Mouse (Mus musculus): ENCODE results near the gene Otud4. TPM values are rescaled to one million over a fixed set of nuclear protein-coding genes. Genes with fewer than 3 reads are reported as not detected.
"Not testable (repeated sequence)": the region's sequence is repeated elsewhere in the genome, so short reads cannot be mapped to it uniquely, and the experiment has no call there.

Otud4 gene
- polyA plus RNA-seq (2015; fragmentation: Nextera tagmentation; extraction: Ambion mirVana): 10.5 and 11.5 TPM in 2 replicates

DNA sequence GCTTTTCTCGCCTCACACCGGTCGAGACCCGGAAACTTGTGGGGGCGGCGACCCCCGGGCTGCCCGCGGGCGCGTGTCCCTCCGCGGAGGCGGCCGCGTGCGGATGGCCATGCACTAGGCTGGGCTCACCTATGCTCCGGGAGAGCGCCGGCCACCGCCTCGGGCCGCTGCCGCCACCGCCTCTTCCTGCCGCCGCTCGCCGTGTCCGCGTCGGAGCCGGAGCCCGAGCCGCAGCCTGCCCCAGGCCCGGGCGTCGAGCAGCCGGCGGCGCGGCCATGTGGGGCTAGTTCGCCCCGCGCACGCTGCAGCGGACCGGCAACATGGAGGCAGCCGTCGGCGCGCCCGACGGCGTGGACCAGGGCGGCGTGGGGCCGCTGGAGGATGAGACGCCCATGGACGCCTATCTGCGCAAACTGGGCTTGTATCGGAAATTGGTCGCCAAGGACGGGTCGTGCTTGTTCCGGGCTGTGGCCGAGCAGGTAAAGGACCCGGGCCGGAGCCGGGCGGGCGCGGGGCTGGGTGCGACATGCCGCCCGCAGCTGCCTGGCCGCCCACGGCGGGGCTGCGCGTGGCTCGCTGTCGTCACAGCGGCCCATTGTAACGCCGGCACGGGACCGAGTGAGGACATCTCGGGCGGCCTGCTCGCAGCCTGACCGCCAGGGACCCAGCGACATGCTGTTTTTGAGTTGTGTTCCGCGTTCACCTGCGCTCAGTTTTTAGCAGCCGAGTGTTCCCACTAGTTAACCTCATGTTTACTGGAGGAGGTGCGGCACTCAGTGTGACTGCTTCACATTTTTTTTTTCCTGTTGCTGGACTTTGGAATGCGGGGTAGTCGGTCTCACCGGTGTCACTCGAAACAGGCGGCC lies at the start of gene Otud4:
Otud4 (plus strand) TSS at position 33 of the 866 bp plus-strand sequence.
- Histone ChIP-seq H3K9me3 (no peaks in the 10 kb centered on the region), H3K4me3 (peak within 1 kb of the TSS; percentile 91), H3K4me1 (replicated peaks) (peaks cover 34% of the 10 kb centered on the region), H3K27ac (replicated peaks) (peak within 1 kb of the TSS; percentile 94), H3K27me3 (no peaks in the 10 kb centered on the region), H3K9ac (peak within 1 kb of the TSS; percentile 91), H3K4me2 (peak within 1 kb of the TSS; percentile 74), H3K36me3 (peaks cover 8% of the 10 kb centered on the region)
- under 1% methylated on average over 98 of the region's 103 CpGs for WGBS
- ATAC-seq (ENCODE audit: low read depth): peak; percentile 81

DNA sequence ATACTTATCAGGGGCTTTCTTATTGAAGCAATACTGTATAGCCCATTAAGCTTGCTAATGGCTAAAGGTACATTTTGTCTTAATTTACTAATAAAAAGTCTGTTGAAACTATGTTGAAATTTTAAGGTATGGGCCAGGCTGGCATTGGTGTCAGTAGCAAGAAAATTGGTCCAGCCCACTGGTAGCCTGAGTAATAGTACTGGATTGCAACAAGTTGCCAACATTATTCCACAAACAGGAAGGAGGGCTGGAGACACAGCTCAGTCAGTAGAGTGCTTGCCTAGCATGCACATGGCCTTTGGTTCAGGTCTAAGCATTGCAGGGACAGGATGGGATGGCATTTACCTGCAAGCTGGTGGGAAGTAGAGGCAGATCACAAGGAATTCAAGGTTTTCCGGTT lies 38.5 kb upstream of the Otud4 start:
- no peak overlapping the region for H3K9ac ChIP-seq
- no peaks in the 10 kb centered on the region for H3K27me3 ChIP-seq
- H3K4me2 ChIP-seq: no peak overlapping the region
- ATAC-seq (ENCODE audit: low read depth): no peak
- no peaks in the 10 kb centered on the region for H3K4me1 ChIP-seq (replicated peaks)
- H3K4me3 ChIP-seq: no peak overlapping the region
- no peaks in the 10 kb centered on the region for H3K9me3 ChIP-seq
- H3K36me3 ChIP-seq: no peaks in the 10 kb centered on the region
- 88% methylated on average over 1 of the region's 1 CpGs for WGBS
- H3K27ac ChIP-seq (replicated peaks): no peak overlapping the region

DNA sequence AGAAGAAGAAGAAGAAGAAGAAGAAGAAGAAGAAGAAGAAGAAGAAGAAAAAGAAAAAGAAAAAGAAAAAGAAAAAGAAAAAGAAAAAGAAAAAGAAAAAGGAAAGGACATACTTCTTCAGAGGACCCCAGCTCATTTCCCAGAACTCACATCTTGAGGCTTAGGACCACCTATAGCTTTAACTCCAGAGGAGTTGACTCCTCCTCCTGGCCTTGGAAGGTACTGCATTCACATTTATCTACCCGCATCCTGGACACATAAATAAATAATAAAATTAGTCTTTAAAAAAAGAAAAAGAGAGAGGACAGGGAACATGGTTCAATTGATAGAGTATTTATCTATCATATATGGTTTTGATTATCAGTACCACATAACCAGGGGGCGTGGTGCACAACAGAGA lies 36.2 kb upstream of the Otud4 start:
- H3K4me1 ChIP-seq (replicated peaks); H3K9me3 ChIP-seq; H3K27me3 ChIP-seq; H3K4me3 ChIP-seq; H3K27ac ChIP-seq (replicated peaks); H3K9ac ChIP-seq; H3K36me3 ChIP-seq; H3K4me2 ChIP-seq; ATAC-seq (ENCODE audit: low read depth): not testable (repeated sequence)
- WGBS: 48% methylated on average over 2 of the region's 2 CpGs

DNA sequence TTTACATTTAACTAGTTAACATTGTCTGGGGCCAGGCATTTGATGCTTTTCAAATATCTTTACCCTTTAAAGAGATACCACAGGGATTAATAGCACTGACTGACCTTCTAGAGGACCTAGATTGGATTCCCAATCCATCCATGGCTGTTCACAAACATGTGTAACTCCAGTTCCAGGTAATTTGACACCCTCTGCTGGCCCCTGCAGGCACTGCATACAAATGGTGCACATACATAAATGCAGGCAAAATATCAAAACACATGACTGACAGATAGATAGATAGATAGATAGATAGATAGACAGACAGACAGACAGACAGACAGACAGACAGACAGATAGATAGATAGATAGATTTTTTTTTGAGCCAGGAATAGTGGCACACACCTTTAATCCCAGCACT lies 33.2 kb upstream of the Otud4 start:
- no peak for ATAC-seq (ENCODE audit: low read depth)

DNA sequence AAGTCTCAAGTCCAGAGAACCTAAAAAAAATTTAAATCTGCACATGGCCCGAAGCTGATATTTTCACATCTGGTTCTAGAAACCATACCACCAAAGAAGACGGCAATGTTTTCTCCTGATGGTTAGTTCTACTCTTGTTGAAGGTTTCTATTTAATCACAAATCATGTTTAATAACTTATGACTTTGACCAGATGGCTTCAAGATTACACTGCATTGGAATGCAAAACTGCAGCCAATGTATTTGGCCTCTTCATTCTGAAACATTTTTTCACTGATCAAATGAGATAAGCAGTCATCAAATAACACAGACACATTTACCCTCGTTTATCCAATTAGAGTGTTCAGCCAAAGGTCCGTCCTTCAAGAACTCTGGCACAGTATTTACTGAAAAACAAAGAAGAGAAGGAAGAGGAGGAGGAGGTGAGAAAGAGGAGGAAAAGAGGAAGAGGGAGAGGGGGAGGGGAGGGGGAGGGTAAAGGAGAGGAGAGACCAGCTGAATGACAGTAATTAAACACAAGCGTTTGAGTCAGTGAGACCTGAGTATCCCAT lies 32.6 kb upstream of the Otud4 start:
- H3K9ac ChIP-seq: no peak overlapping the region
- no peak for ATAC-seq (ENCODE audit: low read depth)
- no peak overlapping the region for H3K4me2 ChIP-seq
- 89% methylated on average over 5 of the region's 5 CpGs for WGBS
- no peaks in the 10 kb centered on the region for H3K4me1 ChIP-seq (replicated peaks)
- H3K27me3 ChIP-seq: no peaks in the 10 kb centered on the region
- H3K9me3 ChIP-seq: no peaks in the 10 kb centered on the region
- no peak overlapping the region for H3K27ac ChIP-seq (replicated peaks)
- H3K36me3 ChIP-seq: no peaks in the 10 kb centered on the region
- H3K4me3 ChIP-seq: no peak overlapping the region

More for the DNA sequence above, 33.2 kb upstream of the Otud4 start:
- H3K4me1 ChIP-seq (replicated peaks): no peaks in the 10 kb centered on the region
- no peak overlapping the region for H3K4me3 ChIP-seq
- no peaks in the 10 kb centered on the region for H3K9me3 ChIP-seq
- no peaks in the 10 kb centered on the region for H3K36me3 ChIP-seq
- H3K9ac ChIP-seq: no peak overlapping the region
- no peak overlapping the region for H3K27ac ChIP-seq (replicated peaks)
- H3K27me3 ChIP-seq: no peaks in the 10 kb centered on the region
- H3K4me2 ChIP-seq: no peak overlapping the region

DNA sequence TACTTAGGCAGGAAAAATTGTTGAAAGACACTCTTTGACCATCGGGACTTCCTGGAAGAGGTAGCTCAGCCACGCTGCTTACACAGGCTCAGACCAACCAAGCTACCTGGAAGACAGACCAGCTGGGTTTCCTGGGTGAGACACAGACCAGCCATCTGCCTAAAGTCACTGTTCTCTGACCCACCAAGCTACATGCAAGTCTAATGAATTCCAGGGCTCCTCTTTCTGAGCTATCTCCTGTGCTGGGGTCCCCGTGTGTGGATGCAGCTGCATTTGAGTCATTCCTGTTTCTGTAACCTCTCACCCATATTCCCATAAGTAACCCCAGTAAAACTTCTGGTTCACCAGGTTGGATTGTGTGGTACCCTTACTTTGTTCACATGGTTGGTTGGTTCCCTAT lies 30.7 kb upstream of the Otud4 start:
- H3K4me1 ChIP-seq (replicated peaks): no peaks in the 10 kb centered on the region
- ATAC-seq (ENCODE audit: low read depth): no peak
- no peak overlapping the region for H3K4me2 ChIP-seq
- H3K27ac ChIP-seq (replicated peaks): no peak overlapping the region
- H3K27me3 ChIP-seq: no peaks in the 10 kb centered on the region
- no peak overlapping the region for H3K9ac ChIP-seq
- no peak overlapping the region for H3K4me3 ChIP-seq
- WGBS: 85% methylated on average over 3 of the region's 3 CpGs
- H3K36me3 ChIP-seq: no peaks in the 10 kb centered on the region
- no peaks in the 10 kb centered on the region for H3K9me3 ChIP-seq

DNA sequence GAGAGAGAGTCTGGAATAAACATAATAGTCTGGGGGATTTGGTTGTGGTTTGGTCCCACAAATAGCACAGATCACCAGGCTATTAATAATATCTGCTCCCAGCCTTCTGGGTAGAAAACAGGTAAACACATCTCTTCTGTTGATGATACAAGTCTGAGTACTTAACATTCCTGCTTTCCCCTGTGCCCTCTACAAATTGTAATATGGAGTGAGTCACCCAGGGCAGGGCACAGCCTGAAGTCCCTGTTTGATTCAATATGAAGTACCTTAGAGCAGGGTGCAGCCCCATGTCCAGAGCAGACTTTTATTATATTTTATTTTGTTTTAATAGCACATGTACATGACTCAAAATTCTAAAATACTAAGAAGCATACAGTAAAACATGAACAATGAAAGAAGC lies 29.1 kb upstream of the Otud4 start:
- Histone ChIP-seq H3K36me3 (no peaks in the 10 kb centered on the region), H3K9ac (no peak overlapping the region), H3K4me2 (no peak overlapping the region), H3K27me3 (no peaks in the 10 kb centered on the region), H3K4me3 (no peak overlapping the region), H3K9me3 (no peaks in the 10 kb centered on the region), H3K27ac (replicated peaks) (no peak overlapping the region), H3K4me1 (replicated peaks) (no peaks in the 10 kb centered on the region)
- no peak for ATAC-seq (ENCODE audit: low read depth)

DNA sequence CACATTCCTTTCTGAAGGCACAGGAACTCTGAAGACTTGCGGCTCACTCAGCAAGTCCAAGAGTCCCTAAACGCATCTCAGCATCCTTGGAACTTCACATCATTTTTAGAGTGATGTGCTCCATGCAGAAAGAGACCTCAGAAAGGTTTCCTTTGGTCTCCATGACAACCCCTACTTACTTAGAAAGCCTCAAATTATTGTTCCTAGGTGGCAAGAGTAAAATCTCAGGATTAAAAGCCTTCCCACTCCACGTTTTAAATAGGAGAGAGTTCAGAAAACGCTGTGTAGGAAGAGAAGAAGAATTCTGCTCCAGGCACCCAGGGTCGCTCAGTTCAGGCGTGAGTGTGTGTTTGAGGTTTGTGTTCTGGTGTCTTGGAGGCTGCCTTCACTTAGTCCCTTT lies 27.1 kb upstream of the Otud4 start:
- Histone ChIP-seq H3K4me1 (replicated peaks) (no peaks in the 10 kb centered on the region), H3K4me2 (no peak overlapping the region), H3K27me3 (no peaks in the 10 kb centered on the region), H3K36me3 (no peaks in the 10 kb centered on the region), H3K9me3 (no peaks in the 10 kb centered on the region), H3K27ac (replicated peaks) (no peak overlapping the region), H3K9ac (no peak overlapping the region), H3K4me3 (no peak overlapping the region)
- 62% methylated on average over 6 of the region's 6 CpGs for WGBS
- ATAC-seq (ENCODE audit: low read depth): no peak

DNA sequence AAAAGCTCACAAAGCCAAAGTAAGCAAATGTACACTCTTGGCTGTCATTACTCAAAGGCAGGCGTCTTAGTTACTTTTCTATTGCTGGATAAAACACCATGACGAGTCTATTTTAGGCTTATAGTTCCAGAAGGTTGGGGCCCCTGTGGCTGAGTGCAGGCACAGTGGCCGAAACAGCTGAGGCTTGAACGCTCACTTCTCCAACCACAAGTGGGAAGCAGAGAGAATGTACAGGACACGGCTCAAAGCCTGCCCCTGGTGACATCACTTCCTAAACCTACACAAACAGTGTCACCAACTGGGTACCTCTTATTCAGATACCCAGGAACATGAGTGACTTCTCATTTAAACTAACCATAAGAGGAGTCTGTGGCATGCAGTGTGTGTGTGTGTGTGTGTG lies 26.5 kb upstream of the Otud4 start:
- 40% methylated on average over 5 of the region's 5 CpGs for WGBS
- no peaks in the 10 kb centered on the region for H3K27me3 ChIP-seq
- no peak overlapping the region for H3K4me3 ChIP-seq
- H3K4me1 ChIP-seq (replicated peaks): no peaks in the 10 kb centered on the region
- H3K4me2 ChIP-seq: no peak overlapping the region
- no peak overlapping the region for H3K9ac ChIP-seq
- no peaks in the 10 kb centered on the region for H3K9me3 ChIP-seq
- no peaks in the 10 kb centered on the region for H3K36me3 ChIP-seq
- no peak for ATAC-seq (ENCODE audit: low read depth)
- H3K27ac ChIP-seq (replicated peaks): no peak overlapping the region

DNA sequence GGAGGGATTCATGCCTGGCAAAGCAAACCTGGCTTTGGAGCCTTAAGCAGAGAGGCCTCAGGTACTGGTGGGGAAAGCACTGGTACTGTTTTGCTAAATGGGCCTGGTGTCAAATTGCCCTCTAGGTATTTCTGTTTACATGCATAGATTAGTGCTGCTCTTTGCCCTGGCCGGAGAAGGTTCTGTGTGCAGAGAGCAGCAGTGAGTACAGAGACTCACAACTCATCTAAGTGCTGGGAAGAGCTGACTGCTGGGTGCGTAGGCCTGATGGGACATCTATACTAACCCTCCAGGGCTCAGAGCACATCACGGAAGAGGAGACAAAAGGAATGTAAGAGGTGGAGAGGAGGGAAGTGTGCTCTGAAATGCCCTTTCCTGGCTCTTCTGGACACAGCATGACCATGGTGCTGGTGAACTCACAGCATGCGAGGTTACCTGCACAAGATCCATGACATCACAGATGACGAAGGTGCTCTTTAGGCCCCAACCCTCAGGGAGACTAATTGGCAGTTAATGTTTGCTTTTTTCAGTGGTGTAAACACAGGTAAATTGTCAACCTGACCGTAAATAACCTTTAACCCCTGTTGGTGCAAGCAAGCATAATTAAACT lies 23.6 kb upstream of the Otud4 start:
- ATAC-seq (ENCODE audit: low read depth): no peak
- no peaks in the 10 kb centered on the region for H3K9me3 ChIP-seq
- no peak overlapping the region for H3K4me3 ChIP-seq
- H3K9ac ChIP-seq: no peak overlapping the region
- 77% methylated on average over 6 of the region's 6 CpGs for WGBS
- H3K27me3 ChIP-seq: no peaks in the 10 kb centered on the region
- no peak overlapping the region for H3K4me2 ChIP-seq
- H3K36me3 ChIP-seq: no peaks in the 10 kb centered on the region
- H3K4me1 ChIP-seq (replicated peaks): peaks cover 12% of the 10 kb centered on the region
- no peak overlapping the region for H3K27ac ChIP-seq (replicated peaks)

DNA sequence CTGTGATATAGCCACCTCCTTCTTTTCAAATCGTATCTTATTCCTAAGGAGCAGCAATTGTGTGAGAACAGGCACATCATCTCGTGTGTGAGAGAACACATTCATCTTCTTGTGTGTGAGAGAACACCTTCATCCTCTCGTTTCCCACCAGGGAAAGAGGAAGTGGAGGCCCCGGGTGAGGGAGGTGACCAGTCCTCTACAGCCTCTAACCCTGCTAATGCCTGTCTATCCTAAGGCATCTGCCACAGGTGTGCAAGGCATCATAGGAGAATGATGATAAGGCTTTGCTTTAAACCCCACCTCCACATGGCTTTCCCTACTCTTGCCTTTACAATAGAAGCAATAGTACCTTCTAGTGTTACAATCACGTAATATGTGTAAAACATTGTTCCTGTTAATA lies 20.5 kb upstream of the Otud4 start:
- no peak for ATAC-seq (ENCODE audit: low read depth)
- Histone ChIP-seq H3K4me3 (no peak overlapping the region), H3K27me3 (no peaks in the 10 kb centered on the region), H3K36me3 (no peaks in the 10 kb centered on the region), H3K4me2 (no peak overlapping the region), H3K4me1 (replicated peaks) (peaks cover 14% of the 10 kb centered on the region), H3K9ac (no peak overlapping the region), H3K9me3 (no peaks in the 10 kb centered on the region), H3K27ac (replicated peaks) (no peak overlapping the region)
- WGBS: 57% methylated on average over 5 of the region's 5 CpGs

DNA sequence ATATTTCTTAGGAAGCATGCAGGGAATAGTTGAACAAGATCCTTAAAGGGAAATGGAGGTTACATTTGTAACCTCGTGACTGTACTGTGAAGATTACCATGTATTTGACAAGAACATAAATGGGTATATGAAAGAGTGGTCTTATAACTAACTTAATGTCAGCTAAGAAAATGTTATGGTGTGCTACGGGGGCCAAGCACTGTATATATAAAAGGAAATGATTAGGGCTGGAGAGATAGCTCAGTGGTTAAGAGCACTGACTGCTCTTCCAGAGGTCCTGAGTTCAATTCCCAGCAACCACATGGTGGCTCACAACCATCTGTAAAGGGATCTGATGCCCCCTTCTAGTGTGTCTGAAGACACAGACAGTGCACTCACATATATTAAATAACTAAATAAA lies 20.1 kb upstream of the Otud4 start:
- H3K4me3 ChIP-seq: no peak overlapping the region
- no peak overlapping the region for H3K27ac ChIP-seq (replicated peaks)
- H3K4me2 ChIP-seq: no peak overlapping the region
- no peaks in the 10 kb centered on the region for H3K36me3 ChIP-seq
- 83% methylated on average over 2 of the region's 2 CpGs for WGBS
- ATAC-seq (ENCODE audit: low read depth): no peak
- H3K27me3 ChIP-seq: no peaks in the 10 kb centered on the region
- H3K9ac ChIP-seq: no peak overlapping the region
- H3K9me3 ChIP-seq: no peaks in the 10 kb centered on the region
- H3K4me1 ChIP-seq (replicated peaks): peaks cover 14% of the 10 kb centered on the region
